8 mouse cellular contexts compared by ENCODE assay signal in genomic region chr7:48928364-48928763, GRCm38 (mm10). TPM values are rescaled to one million over a fixed set of nuclear protein-coding genes. Genes with fewer than 3 reads are reported as not detected.
A peak's percentile ranks its signal among the peaks of the same experiment; 100 is the strongest.
DNase-seq lines count a peak whose midpoint lies in the region; ATAC-seq and TF ChIP-seq lines count a peak whose summit lies in the region.

No protein-coding gene starts in this region.

- H3K27ac ChIP-seq in liver, postnatal 0 days (ENCODE audit: low read depth) = no peak overlapping the region

- WGBS in liver, postnatal 0 days (ENCODE audit: insufficient replicate concordance) = 5% methylated on average over 3 of the region's 3 CpGs

- no peaks in the 10 kb centered on the region for H3K36me3 ChIP-seq in liver, postnatal 0 days (replicated peaks; ENCODE audit: insufficient read depth, low read length)

- no peak for TF ChIP-seq EP300 in liver, postnatal 0 days (IDR thresholded peaks at IDR 0.05; ENCODE audit: low read depth)

- H3K4me1 ChIP-seq in liver, postnatal 0 days (ENCODE audit: insufficient read depth) = peaks cover 6% of the 10 kb centered on the region; the same call in 1 of the 2 replicates

- H3K4me2 ChIP-seq in liver, postnatal 0 days (ENCODE audit: low read depth, low read length) = no peak overlapping the region

- H3K4me3 ChIP-seq in liver, postnatal 0 days (ENCODE audit: low read depth, low read length) = no peak overlapping the region

- DNase-seq in spleen, adult 18-20 months = peak; percentile 16 to 56
- DNase-seq in spleen, adult 12 weeks (ENCODE audit: low spot score) = no peak
- peak; percentile 68 for DNase-seq in cerebellum, adult 11-12 months
- peak; percentile 31 for DNase-seq in forelimb bud, embryonic 11.5 days (ENCODE audit: low read depth, low spot score)
- peak; percentile 81 for DNase-seq in kidney, postnatal 10 days
- peak; percentile 75 for DNase-seq in liver, postnatal 0 days
- peak; percentile 34 for DNase-seq in ovary, adult 18-20 months (ENCODE audit: low spot score)
- peak; percentile 66 to 68 for DNase-seq in thymus, postnatal 36 days

- H3K27me3 ChIP-seq in liver, postnatal 0 days (ENCODE audit: insufficient read depth, low read length) = no peaks in the 10 kb centered on the region

- H3K9ac ChIP-seq in liver, postnatal 0 days (replicated peaks) = no peak overlapping the region

- no peaks in the 10 kb centered on the region for H3K9me3 ChIP-seq in liver, postnatal 0 days (ENCODE audit: low read length)

- peak; percentile 87 for TF ChIP-seq CTCF in liver, postnatal 0 days (IDR thresholded peaks at IDR 0.05; ENCODE audit: low read depth)

- peak; percentile 56 for ATAC-seq in liver, postnatal 0 days

RNA-seq across cellular contexts. Expression of gene Nav2, which starts 19.8 kb away (rescaled TPM):
- polyA plus RNA-seq in liver, postnatal 0 days (2015; fragmentation: Nextera tagmentation; extraction: Ambion mirVana) = 2.7 and 3.3 TPM in 2 replicates

RNA-seq across cellular contexts. Expression of gene E2f8, which starts 47.0 kb away (rescaled TPM):
- polyA plus RNA-seq in liver, postnatal 0 days (2015; fragmentation: Nextera tagmentation; extraction: Ambion mirVana) = 12.8 and 13.0 TPM in 2 replicates
